Mouse (Mus musculus) midbrain, embryonic 16.5 days (tissue): ENCODE results near the gene Trpm8. TPM values are rescaled to one million over a fixed set of nuclear protein-coding genes. Genes with fewer than 3 reads are reported as not detected.

ENCODE experiments used
- ATAC-seq: fragments of 200-750 bp; cut with Nextera tagmentation; 2 replicates; pipeline ENCODE4 v1.8.0; 2017; ENCODE audit warnings: moderate TSS enrichment
- H3K27ac ChIP-seq: fragments of 300-500 bp; sonication (generic); 2 replicates; pipeline ENCODE4 v1.5.1; 2014; ENCODE audit warnings: mild to moderate bottlenecking, low read length, mixed read lengths
- H3K27me3 ChIP-seq: fragments of 300-500 bp; sonication (generic); 2 replicates; pipeline ENCODE4 v1.6.1; 2014; ENCODE audit warnings: low read depth, low read length, mixed read lengths; ENCODE audit not compliant: control insufficient read depth, insufficient read depth
- H3K36me3 ChIP-seq: fragments of 300-500 bp; sonication (generic); 2 replicates; pipeline ENCODE4 v1.6.1; 2014; ENCODE audit warnings: mild to moderate bottlenecking, low read length, moderate library complexity, mixed read lengths; ENCODE audit not compliant: control insufficient read depth, insufficient read depth
- H3K4me1 ChIP-seq: fragments of 300-500 bp; sonication (generic); 2 replicates; pipeline ENCODE4 v1.6.1; 2014; ENCODE audit warnings: mild to moderate bottlenecking, low read length, mixed read lengths; ENCODE audit not compliant: control insufficient read depth, insufficient read depth
- H3K4me2 ChIP-seq: fragments of 300-500 bp; sonication (generic); 2 replicates; pipeline ENCODE4 v1.6.1; 2014; ENCODE audit warnings: mild to moderate bottlenecking, low read length, mixed read lengths
- H3K4me3 ChIP-seq: fragments of 300-500 bp; sonication (generic); 2 replicates; pipeline ENCODE4 v1.5.1; 2014; ENCODE audit warnings: low read depth, mild to moderate bottlenecking, low read length, moderate library complexity, mixed read lengths
- H3K9ac ChIP-seq: fragments of 300-500 bp; sonication (generic); 2 replicates; pipeline ENCODE4 v1.6.1; 2014; ENCODE audit warnings: low read depth, low read length, mixed read lengths
- H3K9me3 ChIP-seq: fragments of 300-500 bp; sonication (generic); replicated peaks from 2 replicates; pipeline ENCODE4 v1.6.1; 2014; ENCODE audit warnings: mild to moderate bottlenecking, low read length, mixed read lengths; ENCODE audit not compliant: control insufficient read depth, poor library complexity, severe bottlenecking
- WGBS: fragments of 180-500 bp; shearing (Covaris S2); extraction: QIAGEN DNeasy Blood & Tissue Kit; methylation state at CpG from one replicate; pipeline ENCODE4 v1.1.7; 2014; 5-methylcytosine and 5-hydroxymethylcytosine counted together
- polyA plus RNA-seq: library from polyadenylated mRNA; unstranded; fragments of >200 nt; fragmentation: Nextera tagmentation; extraction: Ambion mirVana; gene quantifications from 2 replicates; pipeline ENCODE4 v1.2.1, GENCODE M21; 2015

Trpm8 gene
- polyA plus RNA-seq, 1 experiment from 2014 or later = 0.11 TPM

DNA sequence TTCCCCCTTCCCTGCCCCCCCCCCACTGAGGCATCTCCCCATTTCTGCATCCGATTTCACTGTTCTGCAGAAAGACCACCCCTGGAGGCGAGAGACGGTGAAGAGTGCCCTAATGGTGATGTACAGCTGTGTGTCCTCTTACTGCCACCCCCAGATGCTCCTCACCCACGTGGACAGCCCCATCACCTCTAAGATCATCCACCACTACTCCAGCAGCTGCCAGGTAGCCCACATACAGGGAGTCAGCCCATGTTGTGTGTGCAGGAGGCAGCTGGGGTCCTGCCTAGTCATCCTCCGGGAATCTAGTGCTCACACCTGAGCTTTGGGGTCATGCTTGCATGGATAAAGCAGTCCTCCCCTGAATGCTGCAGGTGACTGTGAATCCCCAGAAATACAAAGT, 33.6 kb upstream of the Trpm8 start:
- no peak overlapping the region for H3K9ac ChIP-seq
- H3K27me3 ChIP-seq = no peaks in the 10 kb centered on the region
- H3K27ac ChIP-seq = no peak overlapping the region
- H3K9me3 ChIP-seq = peaks cover 97% of the 10 kb centered on the region
- H3K4me2 ChIP-seq = no peak overlapping the region
- no peaks in the 10 kb centered on the region for H3K4me1 ChIP-seq
- ATAC-seq = no peak
- 66% methylated on average over 5 of the region's 5 CpGs for WGBS
- H3K4me3 ChIP-seq = no peak overlapping the region
- no peaks in the 10 kb centered on the region for H3K36me3 ChIP-seq

GRCm38 (mm10) chr1:88245881-88246280, 31.6 kb upstream of the Trpm8 start:
- Histone ChIP-seq H3K27ac (no peak overlapping the region), H3K4me1 (no peaks in the 10 kb centered on the region), H3K4me3 (no peak overlapping the region), H3K36me3 (no peaks in the 10 kb centered on the region), H3K27me3 (no peaks in the 10 kb centered on the region), H3K9me3 (peaks cover 97% of the 10 kb centered on the region), H3K9ac (no peak overlapping the region), H3K4me2 (no peak overlapping the region)
- no peak for ATAC-seq
- WGBS = 77% methylated on average over 6 of the region's 6 CpGs

GRCm38 (mm10) chr1:88246386-88246785, 31.1 kb upstream of the Trpm8 start:
- ATAC-seq = no peak
- Histone ChIP-seq H3K4me2 (no peak overlapping the region), H3K4me3 (no peak overlapping the region), H3K27me3 (no peaks in the 10 kb centered on the region), H3K4me1 (no peaks in the 10 kb centered on the region), H3K27ac (no peak overlapping the region), H3K9ac (no peak overlapping the region), H3K9me3 (peaks cover 98% of the 10 kb centered on the region), H3K36me3 (no peaks in the 10 kb centered on the region)
- 46% methylated on average over 6 of the region's 6 CpGs for WGBS

DNA sequence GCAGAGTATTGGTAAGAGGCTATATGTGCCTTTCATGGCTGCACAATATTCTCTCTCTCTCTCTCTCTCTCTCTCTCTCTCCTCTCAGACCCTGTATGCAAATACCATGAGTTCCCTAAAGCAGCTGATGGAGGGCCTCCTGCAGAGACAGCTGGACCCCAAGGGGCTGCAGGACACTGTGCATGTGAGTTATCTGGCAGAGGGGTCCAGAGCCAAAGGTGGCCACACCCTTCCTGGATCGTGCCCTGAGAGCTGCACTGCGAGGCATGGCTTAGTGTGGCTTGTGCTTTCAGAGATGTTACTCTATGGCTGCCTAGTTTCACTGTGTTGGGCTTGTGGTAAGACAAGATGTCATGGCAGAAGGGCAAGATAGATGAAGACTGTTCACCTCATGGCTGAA, 29.8 kb upstream of the Trpm8 start:
- Histone ChIP-seq H3K27me3 (no peaks in the 10 kb centered on the region), H3K27ac (no peak overlapping the region), H3K9me3 (peaks cover 94% of the 10 kb centered on the region), H3K4me2 (no peak overlapping the region), H3K4me3 (no peak overlapping the region), H3K9ac (no peak overlapping the region), H3K36me3 (no peaks in the 10 kb centered on the region), H3K4me1 (no peaks in the 10 kb centered on the region)
- 59% methylated on average over 2 of the region's 2 CpGs for WGBS
- no peak for ATAC-seq

GRCm38 (mm10) chr1:88248658-88249057, 28.8 kb upstream of the Trpm8 start:
- no peak overlapping the region for H3K9ac ChIP-seq
- 73% methylated on average over 4 of the region's 4 CpGs for WGBS
- no peaks in the 10 kb centered on the region for H3K36me3 ChIP-seq
- H3K27ac ChIP-seq = no peak overlapping the region
- H3K4me2 ChIP-seq = no peak overlapping the region
- H3K4me1 ChIP-seq = no peaks in the 10 kb centered on the region
- H3K27me3 ChIP-seq = no peaks in the 10 kb centered on the region
- no peak for ATAC-seq
- H3K9me3 ChIP-seq = peaks cover 90% of the 10 kb centered on the region
- no peak overlapping the region for H3K4me3 ChIP-seq

- H3K9me3 ChIP-seq = peaks cover 85% of the 10 kb centered on the region
- H3K27me3 ChIP-seq = no peaks in the 10 kb centered on the region
- WGBS = 77% methylated on average over 7 of the region's 7 CpGs
- no peak overlapping the region for H3K9ac ChIP-seq
- ATAC-seq = no peak
- no peaks in the 10 kb centered on the region for H3K4me1 ChIP-seq
- H3K27ac ChIP-seq = no peak overlapping the region
- no peak overlapping the region for H3K4me3 ChIP-seq
- no peak overlapping the region for H3K4me2 ChIP-seq
- H3K36me3 ChIP-seq = no peaks in the 10 kb centered on the region
Observed at GRCm38 (mm10) chr1:88249596-88249995, 27.9 kb upstream of the Trpm8 start.

- Histone ChIP-seq H3K4me2 (no peak overlapping the region), H3K27ac (no peak overlapping the region), H3K4me1 (no peaks in the 10 kb centered on the region), H3K36me3 (no peaks in the 10 kb centered on the region), H3K4me3 (no peak overlapping the region), H3K27me3 (no peaks in the 10 kb centered on the region), H3K9ac (no peak overlapping the region), H3K9me3 (peaks cover 85% of the 10 kb centered on the region)
- ATAC-seq = no peak
- 85% methylated on average over 5 of the region's 5 CpGs for WGBS
Observed at GRCm38 (mm10) chr1:88250023-88250422, 27.4 kb upstream of the Trpm8 start.

DNA sequence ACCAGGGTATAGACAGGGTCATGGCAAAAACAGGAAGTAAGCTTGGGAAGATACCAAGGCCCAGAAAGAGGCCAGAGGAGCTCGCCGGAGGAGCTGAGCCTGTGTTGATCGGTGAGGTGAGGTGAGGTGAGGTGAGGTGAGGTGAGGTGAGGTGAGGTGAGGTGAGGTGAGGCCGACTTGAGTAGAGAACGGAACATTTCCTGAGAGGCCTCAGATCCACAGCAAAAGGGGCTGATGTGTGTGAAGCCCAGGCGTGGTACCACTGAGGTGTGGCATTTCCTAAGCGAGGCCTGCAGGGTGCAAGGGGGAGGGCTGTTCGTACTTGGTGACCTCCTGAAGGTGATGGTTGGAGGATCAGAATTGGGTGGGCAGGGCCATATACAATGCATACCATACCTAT, 24.4 kb upstream of the Trpm8 start:
- H3K27me3 ChIP-seq = no peaks in the 10 kb centered on the region
- no peak overlapping the region for H3K4me3 ChIP-seq
- H3K4me2 ChIP-seq = no peak overlapping the region
- 74% methylated on average over 8 of the region's 8 CpGs for WGBS
- no peaks in the 10 kb centered on the region for H3K4me1 ChIP-seq
- peaks cover 80% of the 10 kb centered on the region for H3K9me3 ChIP-seq
- H3K27ac ChIP-seq = no peak overlapping the region
- H3K36me3 ChIP-seq = no peaks in the 10 kb centered on the region
- no peak overlapping the region for H3K9ac ChIP-seq
- ATAC-seq = no peak

GRCm38 (mm10) chr1:88253540-88253939, 23.9 kb upstream of the Trpm8 start:
- Histone ChIP-seq H3K27ac (no peak overlapping the region), H3K4me1 (no peaks in the 10 kb centered on the region), H3K36me3 (no peaks in the 10 kb centered on the region), H3K4me2 (no peak overlapping the region), H3K9me3 (peaks cover 76% of the 10 kb centered on the region), H3K9ac (no peak overlapping the region), H3K27me3 (no peaks in the 10 kb centered on the region), H3K4me3 (no peak overlapping the region)
- no peak for ATAC-seq
- WGBS = 73% methylated on average over 6 of the region's 6 CpGs
